ENCODE assay signal across 7 mouse cellular contexts in genomic region chr2:69897039-69897617, GRCm38 (mm10). TPM values are rescaled to one million over a fixed set of nuclear protein-coding genes. Genes with fewer than 3 reads are reported as not detected.
A peak's percentile ranks its signal among the peaks of the same experiment; 100 is the strongest.
DNase-seq lines count a peak whose midpoint lies in the region; ATAC-seq lines count a peak whose summit lies in the region.

Gene Ubr3 (plus strand): TSS chr2:69897246.

- peak; percentile 96 for ATAC-seq in embryonic facial prominence, embryonic 11.5 days (replicated peaks; ENCODE audit: insufficient number of reproducible peaks, low FRiP score, low TSS enrichment, low read depth)
- peak; percentile 94 for ATAC-seq in granulocyte monocyte progenitor cell, adult 5-6 weeks (replicated peaks; ENCODE audit: poor library complexity, severe bottlenecking)
- peak; percentile 97 for ATAC-seq in midbrain, embryonic 13.5 days

- peak within 1 kb of the TSS; percentile 92 for H3K4me2 ChIP-seq in embryonic facial prominence, embryonic 11.5 days (ENCODE audit: low read depth, low read length)
- peak within 1 kb of the TSS; percentile 91 for H3K4me2 ChIP-seq in midbrain, embryonic 13.5 days (replicated peaks)

- peak; percentile 99 for DNase-seq in adrenal gland, postnatal 14 days
- peak; percentile 97 for DNase-seq in embryonic facial prominence, embryonic 11.5 days (ENCODE audit: low spot score)
- peak; percentile 96 for DNase-seq in kidney, adult 11 months
- peak; percentile 99 for DNase-seq in limb, embryonic 10.5 days (ENCODE audit: low spot score)
- peak; percentile 95 for DNase-seq in spleen, adult 12 weeks (ENCODE audit: low spot score)

- H3K9me3 ChIP-seq in embryonic facial prominence, embryonic 11.5 days (replicated peaks; ENCODE audit: control insufficient read depth, low read length), result no peaks in the 10 kb centered on the region
- no peaks in the 10 kb centered on the region for H3K9me3 ChIP-seq in limb, embryonic 10.5 days (replicated peaks)
- H3K9me3 ChIP-seq in midbrain, embryonic 13.5 days, result no peaks in the 10 kb centered on the region

- peak within 1 kb of the TSS; percentile 89 for H3K27ac ChIP-seq in embryonic facial prominence, embryonic 11.5 days (replicated peaks; ENCODE audit: low read depth, low read length)
- peak within 1 kb of the TSS; percentile 98 for H3K27ac ChIP-seq in limb, embryonic 10.5 days
- peak within 1 kb of the TSS; percentile 95 for H3K27ac ChIP-seq in midbrain, embryonic 13.5 days

- H3K4me1 ChIP-seq in embryonic facial prominence, embryonic 11.5 days (ENCODE audit: control insufficient read depth, insufficient read depth, low read length), result no peaks in the 10 kb centered on the region
- peaks cover 12% of the 10 kb centered on the region for H3K4me1 ChIP-seq in limb, embryonic 10.5 days
- peaks cover 21% of the 10 kb centered on the region for H3K4me1 ChIP-seq in midbrain, embryonic 13.5 days (replicated peaks)

- H3K9ac ChIP-seq in embryonic facial prominence, embryonic 11.5 days (replicated peaks; ENCODE audit: low read length), result peak within 1 kb of the TSS; percentile 91
- peak within 1 kb of the TSS; percentile 100 for H3K9ac ChIP-seq in midbrain, embryonic 13.5 days (replicated peaks)

- WGBS in embryonic facial prominence, embryonic 11.5 days, result under 1% methylated on average over 41 of the region's 65 CpGs
- WGBS in limb, embryonic 10.5 days, result under 1% methylated on average over 65 of the region's 65 CpGs
- under 1% methylated on average over 64 of the region's 65 CpGs for WGBS in midbrain, embryonic 13.5 days

- no peaks in the 10 kb centered on the region for H3K36me3 ChIP-seq in embryonic facial prominence, embryonic 11.5 days (replicated peaks; ENCODE audit: control insufficient read depth, insufficient read depth, low read depth, low read length)
- peaks cover 19% of the 10 kb centered on the region for H3K36me3 ChIP-seq in limb, embryonic 10.5 days
- H3K36me3 ChIP-seq in midbrain, embryonic 13.5 days, result 0 out of 2 replicates have a peak, but pooled peaks cover 4% of the 10 kb centered on the region

- H3K27me3 ChIP-seq in embryonic facial prominence, embryonic 11.5 days (ENCODE audit: control insufficient read depth, insufficient read depth, low read length), result no peaks in the 10 kb centered on the region
- no peaks in the 10 kb centered on the region for H3K27me3 ChIP-seq in limb, embryonic 10.5 days (ENCODE audit: low read depth, poor library complexity, severe bottlenecking)
- no peaks in the 10 kb centered on the region for H3K27me3 ChIP-seq in midbrain, embryonic 13.5 days

- peak within 1 kb of the TSS; percentile 89 for H3K4me3 ChIP-seq in embryonic facial prominence, embryonic 11.5 days (ENCODE audit: low read depth, low read length)
- H3K4me3 ChIP-seq in limb, embryonic 10.5 days, result peak within 1 kb of the TSS; percentile 98
- peak within 1 kb of the TSS; percentile 100 for H3K4me3 ChIP-seq in midbrain, embryonic 13.5 days (replicated peaks)

RNA-seq across cellular contexts. Expression of gene Ubr3, which starts in this region (rescaled TPM):
- total RNA-seq in adrenal gland, postnatal 14 days (2021), result 67.5 and 74.4 TPM in 2 replicates
- polyA plus RNA-seq in embryonic facial prominence, embryonic 11.5 days (2014; fragmentation: Nextera tagmentation; extraction: Ambion mirVana), result 15.9 and 18.1 TPM in 2 replicates
- total RNA-seq in granulocyte monocyte progenitor cell, adult 5-6 weeks (2014; fragmentation: Nextera tagmentation), result 35.2 and 40.8 TPM in 2 replicates
- total RNA-seq in granulocyte monocyte progenitor cell, adult 5-6 weeks (2017), result 33.3 and 41.9 TPM in 2 replicates
- 13.6 and 13.8 TPM in 2 replicates for polyA plus RNA-seq in limb, embryonic 10.5 days (2016; fragmentation: Nextera tagmentation; extraction: Ambion mirVana)
- 20.6 and 21.4 TPM in 2 replicates for polyA plus RNA-seq in midbrain, embryonic 13.5 days (2015; fragmentation: Nextera tagmentation; extraction: Ambion mirVana)

Comparison
In these comparisons a context has a peak if more than half of its experiments do, and no peak if none do; other contexts are left out.
1. Peak in every context shown above with its lines: DNase-seq, ATAC-seq, H3K4me3 ChIP-seq and H3K27ac ChIP-seq.